Mouse (Mus musculus) kidney, embryonic 15.5 days (tissue): ENCODE data around the gene Doc2a. TPM values are rescaled to one million over a fixed set of nuclear protein-coding genes. Genes with fewer than 3 reads are reported as not detected.
A peak's percentile ranks its signal among the peaks of the same experiment; 100 is the strongest.

Source experiments
- ATAC-seq: fragments of 200-750 bp; cut with Nextera tagmentation; replicated peaks from 2 replicates; pipeline ENCODE4 v1.8.0; 2017; ENCODE audit warnings: moderate TSS enrichment; ENCODE audit not compliant: low FRiP score
- H3K27ac ChIP-seq: fragments of 300-500 bp; sonication (generic); 2 replicates; pipeline ENCODE4 v1.5.1; 2015; ENCODE audit warnings: mild to moderate bottlenecking, inconsistent platforms
- H3K27me3 ChIP-seq: fragments of 300-500 bp; sonication (generic); 2 replicates; pipeline ENCODE4 v1.6.1; 2015; ENCODE audit warnings: inconsistent platforms
- H3K36me3 ChIP-seq: fragments of 300-500 bp; sonication (generic); 2 replicates; pipeline ENCODE4 v1.6.1; 2015; ENCODE audit warnings: inconsistent platforms
- H3K4me1 ChIP-seq: fragments of 300-500 bp; sonication (generic); 2 replicates; pipeline ENCODE4 v1.6.1; 2015; ENCODE audit warnings: inconsistent platforms
- H3K4me2 ChIP-seq: fragments of 300-500 bp; sonication (generic); 2 replicates; pipeline ENCODE4 v1.6.1; 2015; ENCODE audit warnings: moderate library complexity, mild to moderate bottlenecking, inconsistent platforms
- H3K4me3 ChIP-seq: fragments of 300-500 bp; sonication (generic); replicated peaks from 2 replicates; pipeline ENCODE4 v1.5.1; 2015; ENCODE audit warnings: mild to moderate bottlenecking, inconsistent platforms
- H3K9ac ChIP-seq: fragments of 300-500 bp; sonication (generic); 2 replicates; pipeline ENCODE4 v1.6.1; 2015; ENCODE audit warnings: mild to moderate bottlenecking, inconsistent platforms
- H3K9me3 ChIP-seq: fragments of 300-500 bp; sonication (generic); replicated peaks from 2 replicates; pipeline ENCODE4 v1.6.1; 2016; ENCODE audit warnings: inconsistent platforms
- WGBS: fragments of 180-500 bp; shearing (Covaris S2); methylation state at CpG from one replicate; pipeline ENCODE4 v1.1.7; 2015; ENCODE audit warnings: mixed read lengths; 5-methylcytosine and 5-hydroxymethylcytosine counted together
- polyA plus RNA-seq: library from polyadenylated mRNA; unstranded; fragments of >200 nt; fragmentation: Nextera tagmentation; extraction: Ambion mirVana; gene quantifications from 2 replicates; pipeline ENCODE4 v1.2.1, GENCODE M21; 2015

The Doc2a gene
- polyA plus RNA-seq, 1 experiment from 2014 or later, result 11.4 TPM

GRCm38 (mm10) chr7:126831539-126831938 is 15.7 kb upstream of the Doc2a start, which contains the start of gene 4930451I11Rik:
4930451I11Rik (minus strand) TSS chr7:126831639.
- 60% methylated on average over 5 of the region's 5 CpGs for WGBS
- peak within 1 kb of the TSS; percentile 42 for H3K4me3 ChIP-seq
- 0 out of 2 replicates have a peak within 1 kb of the TSS, but pooled peaks have one; percentile 7 for H3K9ac ChIP-seq
- no peak for ATAC-seq
- no peaks in the 10 kb centered on the region for H3K9me3 ChIP-seq
- peak within 1 kb of the TSS; percentile 56; the same call in 1 of the 2 replicates for H3K27ac ChIP-seq
- peak within 1 kb of the TSS; percentile 68 for H3K4me2 ChIP-seq
- H3K36me3 ChIP-seq, result no peaks in the 10 kb centered on the region
- H3K27me3 ChIP-seq, result peaks cover 21% of the 10 kb centered on the region
- H3K4me1 ChIP-seq, result peaks cover 24% of the 10 kb centered on the region

GRCm38 (mm10) chr7:126832036-126832598 is 15.1 kb upstream of the Doc2a start:
- 2% methylated on average over 21 of the region's 21 CpGs for WGBS

GRCm38 (mm10) chr7:126833294-126833693 is 13.9 kb upstream of the Doc2a start:
- no peaks in the 10 kb centered on the region for H3K9me3 ChIP-seq

More at GRCm38 (mm10) chr7:126832036-126832598, 15.1 kb upstream of the Doc2a start:
- no peaks in the 10 kb centered on the region for H3K36me3 ChIP-seq
- H3K4me1 ChIP-seq, result peaks cover 28% of the 10 kb centered on the region
- peaks cover 21% of the 10 kb centered on the region for H3K27me3 ChIP-seq
- peak; percentile 84 for ATAC-seq
- peak overlapping the region; percentile 56; the same call in 1 of the 2 replicates for H3K27ac ChIP-seq
- peak overlapping the region; percentile 42 for H3K4me3 ChIP-seq
- H3K9me3 ChIP-seq, result no peaks in the 10 kb centered on the region
- H3K9ac ChIP-seq, result 0 out of 2 replicates have a peak overlapping the region, but pooled peaks have one; percentile 7
- H3K4me2 ChIP-seq, result peak overlapping the region; percentile 68

GRCm38 (mm10) chr7:126843276-126843675 is 3.9 kb upstream of the Doc2a start:
- 81% methylated on average over 9 of the region's 9 CpGs for WGBS
- peaks cover 13% of the 10 kb centered on the region for H3K4me1 ChIP-seq
- H3K9ac ChIP-seq, result no peak overlapping the region
- H3K4me3 ChIP-seq, result no peak overlapping the region
- ATAC-seq, result no peak
- no peak overlapping the region for H3K4me2 ChIP-seq
- no peak overlapping the region for H3K27ac ChIP-seq
- H3K36me3 ChIP-seq, result no peaks in the 10 kb centered on the region
- H3K27me3 ChIP-seq, result peaks cover 11% of the 10 kb centered on the region
- H3K9me3 ChIP-seq, result 0 out of 2 replicates have a peak, but pooled peaks cover 4% of the 10 kb centered on the region

More at GRCm38 (mm10) chr7:126833294-126833693, 13.9 kb upstream of the Doc2a start:
- Histone ChIP-seq H3K4me2 (no peak overlapping the region), H3K36me3 (no peaks in the 10 kb centered on the region), H3K27me3 (peaks cover 21% of the 10 kb centered on the region), H3K4me3 (no peak overlapping the region), H3K4me1 (peaks cover 28% of the 10 kb centered on the region), H3K9ac (no peak overlapping the region), H3K27ac (no peak overlapping the region)
- no peak for ATAC-seq
- 93% methylated on average over 1 of the region's 1 CpGs for WGBS

GRCm38 (mm10) chr7:126845516-126845915 is 1.7 kb upstream of the Doc2a start:
- H3K27me3 ChIP-seq, result peaks cover 28% of the 10 kb centered on the region
- H3K4me2 ChIP-seq, result no peak overlapping the region
- ATAC-seq, result no peak
- H3K27ac ChIP-seq, result no peak overlapping the region
- H3K9me3 ChIP-seq, result 0 out of 2 replicates have a peak, but pooled peaks cover 4% of the 10 kb centered on the region
- WGBS, result 92% methylated on average over 2 of the region's 2 CpGs
- no peak overlapping the region for H3K9ac ChIP-seq
- peaks cover 25% of the 10 kb centered on the region for H3K4me1 ChIP-seq
- no peaks in the 10 kb centered on the region for H3K36me3 ChIP-seq
- no peak overlapping the region for H3K4me3 ChIP-seq

- ATAC-seq, result peak; percentile 46
- WGBS, result 1% methylated on average over 70 of the region's 74 CpGs
These were observed 494 bp downstream of the Doc2a start for GRCm38 (mm10) chr7:126847421-126848398.

GRCm38 (mm10) chr7:126848794-126849193 is 1.6 kb downstream of the Doc2a start:
- peak overlapping the region; percentile 63 for H3K4me3 ChIP-seq
- peaks cover 25% of the 10 kb centered on the region for H3K36me3 ChIP-seq
- peaks cover 28% of the 10 kb centered on the region for H3K27me3 ChIP-seq
- peaks cover 42% of the 10 kb centered on the region for H3K4me1 ChIP-seq
- H3K27ac ChIP-seq, result no peak overlapping the region
- H3K9ac ChIP-seq, result peak overlapping the region; percentile 62; the same call in 1 of the 2 replicates
- WGBS, result 21% methylated on average over 10 of the region's 10 CpGs
- H3K4me2 ChIP-seq, result peak overlapping the region; percentile 99
- ATAC-seq, result no peak
- H3K9me3 ChIP-seq, result no peaks in the 10 kb centered on the region

More at GRCm38 (mm10) chr7:126847421-126848398, 494 bp downstream of the Doc2a start:
- peaks cover 35% of the 10 kb centered on the region for H3K4me1 ChIP-seq
- peak overlapping the region; percentile 99 for H3K4me2 ChIP-seq
- peaks cover 14% of the 10 kb centered on the region for H3K36me3 ChIP-seq
- peak overlapping the region; percentile 62 for H3K9ac ChIP-seq
- H3K9me3 ChIP-seq, result no peaks in the 10 kb centered on the region
- H3K27me3 ChIP-seq, result peaks cover 28% of the 10 kb centered on the region
- H3K4me3 ChIP-seq, result peak overlapping the region; percentile 63
- no peak overlapping the region for H3K27ac ChIP-seq

GRCm38 (mm10) chr7:126850161-126850560 is 2.9 kb downstream of the Doc2a start:
- peaks cover 42% of the 10 kb centered on the region for H3K4me1 ChIP-seq
- H3K9ac ChIP-seq, result no peak overlapping the region
- H3K27me3 ChIP-seq, result peaks cover 28% of the 10 kb centered on the region
- peaks cover 38% of the 10 kb centered on the region for H3K36me3 ChIP-seq
- no peak for ATAC-seq
- H3K4me3 ChIP-seq, result no peak overlapping the region
- no peak overlapping the region for H3K4me2 ChIP-seq
- no peaks in the 10 kb centered on the region for H3K9me3 ChIP-seq
- 83% methylated on average over 6 of the region's 6 CpGs for WGBS
- no peak overlapping the region for H3K27ac ChIP-seq

GRCm38 (mm10) chr7:126851192-126851591 is 4.0 kb downstream of the Doc2a start:
- WGBS, result 37% methylated on average over 12 of the region's 12 CpGs

GRCm38 (mm10) chr7:126853454-126853853 is 6.2 kb downstream of the Doc2a start:
- H3K4me1 ChIP-seq, result peaks cover 32% of the 10 kb centered on the region
- no peak overlapping the region for H3K27ac ChIP-seq
- no peak overlapping the region for H3K9ac ChIP-seq
- WGBS, result 61% methylated on average over 5 of the region's 5 CpGs
- peaks cover 70% of the 10 kb centered on the region for H3K36me3 ChIP-seq
- peaks cover 15% of the 10 kb centered on the region for H3K27me3 ChIP-seq
- no peaks in the 10 kb centered on the region for H3K9me3 ChIP-seq
- H3K4me3 ChIP-seq, result no peak overlapping the region
- no peak for ATAC-seq
- H3K4me2 ChIP-seq, result no peak overlapping the region

More at GRCm38 (mm10) chr7:126851192-126851591, 4.0 kb downstream of the Doc2a start:
- no peak overlapping the region for H3K4me3 ChIP-seq
- H3K4me2 ChIP-seq, result no peak overlapping the region
- peaks cover 28% of the 10 kb centered on the region for H3K27me3 ChIP-seq
- H3K4me1 ChIP-seq, result peaks cover 42% of the 10 kb centered on the region
- H3K9me3 ChIP-seq, result no peaks in the 10 kb centered on the region
- H3K36me3 ChIP-seq, result peaks cover 48% of the 10 kb centered on the region
- no peak overlapping the region for H3K9ac ChIP-seq
- no peak for ATAC-seq
- no peak overlapping the region for H3K27ac ChIP-seq

GRCm38 (mm10) chr7:126855641-126856040 is 8.4 kb downstream of the Doc2a start:
- peaks cover 90% of the 10 kb centered on the region for H3K36me3 ChIP-seq
- 84% methylated on average over 3 of the region's 3 CpGs for WGBS
- no peak for ATAC-seq

More at GRCm38 (mm10) chr7:126855641-126856040, 8.4 kb downstream of the Doc2a start:
- Histone ChIP-seq H3K9ac (no peak overlapping the region), H3K4me3 (no peak overlapping the region), H3K27ac (no peak overlapping the region), H3K9me3 (no peaks in the 10 kb centered on the region), H3K27me3 (no peaks in the 10 kb centered on the region), H3K4me2 (no peak overlapping the region), H3K4me1 (peaks cover 26% of the 10 kb centered on the region)
